Mouse (Mus musculus): Measurements from ENCODE around the gene Cd4. TPM values are rescaled to one million over a fixed set of nuclear protein-coding genes. Genes with fewer than 3 reads are reported as not detected.
A peak's percentile ranks its signal among the peaks of the same experiment; 100 is the strongest.

Gene Cd4
- total and polyA plus RNA-seq, 3 experiments, result not detected

DNA sequence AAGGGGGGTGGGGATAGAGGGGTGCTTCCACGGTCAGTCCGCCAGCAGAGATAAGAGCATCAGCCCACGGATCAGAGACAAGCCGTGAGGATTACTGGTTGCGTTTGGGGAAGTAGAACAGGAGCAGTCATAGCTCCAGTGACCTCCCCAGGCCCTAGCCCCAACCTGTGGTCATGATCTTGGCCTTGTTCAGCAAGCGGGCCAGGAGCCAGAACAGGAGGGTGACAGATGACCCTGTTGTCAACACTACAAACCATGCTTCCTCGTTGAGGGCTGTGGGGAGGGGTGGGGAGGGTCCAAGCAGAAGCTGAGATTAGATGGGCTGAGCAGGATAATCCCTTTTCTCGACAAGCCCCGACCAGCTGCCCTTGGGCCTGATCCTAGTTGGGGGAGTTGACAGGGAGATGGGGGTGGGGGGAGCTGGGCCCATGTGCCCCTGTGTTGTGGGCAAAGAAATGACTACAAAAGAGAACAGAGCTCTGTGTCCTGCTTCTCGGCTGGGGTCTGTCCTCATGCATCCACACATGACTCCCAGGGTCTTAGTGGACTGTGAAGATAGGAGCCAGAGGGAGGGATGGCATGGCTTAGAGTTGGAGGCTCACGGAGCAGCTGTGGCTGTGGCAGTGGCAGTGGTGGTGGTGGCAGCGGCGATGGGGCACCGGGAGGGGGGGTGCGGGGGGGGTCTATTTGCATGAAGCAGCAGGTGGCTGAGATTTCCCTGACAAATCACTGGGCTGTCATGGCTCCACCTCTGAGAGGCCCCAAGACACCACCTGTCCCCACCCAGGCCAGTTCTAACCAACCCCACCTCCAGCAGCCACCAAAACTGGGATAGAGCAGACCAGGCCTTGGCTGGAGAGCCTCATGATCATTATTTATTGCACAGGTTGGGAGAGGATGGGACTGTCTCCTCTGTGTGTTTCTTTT, 47.5 kb downstream of the Cd4 start, which contains the start of gene Gnb3:
Gene Gnb3, minus strand, starts transcription at position 35 of the 927 bp plus-strand sequence.
- Histone ChIP-seq H3K9me3 (replicated peaks; ENCODE audit: insufficient read depth, low read length) (no peaks in the 10 kb centered on the region), H3K27me3 (ENCODE audit: control insufficient read depth in 1 of 2, insufficient read depth in 2 of 2, low read length in 2 of 2) (no peaks in the 10 kb centered on the region), H3K4me3 (ENCODE audit: control insufficient read depth in 1 of 2, insufficient read depth in 1 of 2, low read depth in 2 of 2, low read length in 2 of 2) (no peak within 1 kb of the TSS), H3K9ac (ENCODE audit: control insufficient read depth, low read depth, low read length, poor library complexity, severe bottlenecking) (no peak within 1 kb of the TSS), H3K4me1 (ENCODE audit: control insufficient read depth in 1 of 2, insufficient read depth in 2 of 2, low read length in 2 of 2) (peaks cover 0 to 9% of the 10 kb centered on the region in 2 experiments; a peak in 3 of 4 replicates), H3K27ac (ENCODE audit: control insufficient read depth, low read depth, low read length) (no peak within 1 kb of the TSS), H3K79me2 (ENCODE audit: control insufficient read depth, insufficient read depth, low read length, poor library complexity) (no peaks in the 10 kb centered on the region), H3K36me3 (ENCODE audit: control insufficient read depth in 1 of 2, insufficient read depth in 2 of 2, low read length in 2 of 2) (no peaks in the 10 kb centered on the region)
- TF ChIP-seq POLR2AphosphoS5 (IDR thresholded peaks at IDR 0.05; ENCODE audit: borderline replicate concordance, low read depth, low read length) (no peak), CTCF (IDR thresholded peaks at IDR 0.05 in 2 of 3, conservative IDR thresholded peaks at IDR 0.05 in 1 of 3; ENCODE audit: control insufficient read depth in 1 of 3, insufficient read depth in 1 of 3, low read depth in 2 of 3, low read length in 3 of 3, poor library complexity in 1 of 3, severe bottlenecking in 1 of 3) (peak in 1 of 3 experiments; percentile 24; a peak in 1 of 6 replicates), GATA1 (IDR thresholded peaks at IDR 0.05; ENCODE audit: low read depth, low read length) (peak; percentile 42; the same call in 1 of the 2 replicates), BHLHE40 (IDR thresholded peaks at IDR 0.05; ENCODE audit: borderline replicate concordance, low read depth, low read length) (no peak), EP300 (IDR thresholded peaks at IDR 0.05; ENCODE audit: low read depth in 1 of 2, low read length in 2 of 2) (no peak)
- peak; percentile 43 for DNase-seq (ENCODE audit: low read depth, low spot score)

DNA sequence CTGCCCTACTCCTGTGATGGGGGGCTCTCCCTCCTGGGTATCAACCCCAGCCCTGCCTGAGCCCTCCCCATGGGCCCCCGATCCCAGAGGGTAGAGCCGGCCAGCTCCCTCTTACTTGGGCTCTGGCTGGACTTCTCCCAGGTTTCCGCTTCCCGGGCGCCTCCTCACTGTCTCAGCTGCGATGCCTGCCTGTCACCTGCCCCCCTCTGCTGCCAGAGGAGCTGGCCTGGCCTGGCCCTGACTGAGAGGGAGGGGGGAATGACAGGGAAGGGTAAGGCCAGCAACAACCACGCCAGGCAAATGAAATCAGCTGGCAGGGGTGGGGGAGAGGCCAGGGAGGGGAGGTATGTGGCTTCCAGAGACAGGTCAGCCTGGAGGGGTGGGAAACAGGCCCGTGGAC, 48.2 kb downstream of the Cd4 start:
- H3K9me3 ChIP-seq (replicated peaks; ENCODE audit: insufficient read depth, low read length), result no peaks in the 10 kb centered on the region
- H3K9ac ChIP-seq (ENCODE audit: control insufficient read depth, low read depth, low read length, poor library complexity, severe bottlenecking), result no peak overlapping the region
- no peaks in the 10 kb centered on the region for H3K27me3 ChIP-seq (ENCODE audit: control insufficient read depth in 1 of 2, insufficient read depth in 2 of 2, low read length in 2 of 2)
- no peaks in the 10 kb centered on the region for H3K36me3 ChIP-seq (ENCODE audit: control insufficient read depth in 1 of 2, insufficient read depth in 2 of 2, low read length in 2 of 2)
- H3K27ac ChIP-seq (ENCODE audit: control insufficient read depth, low read depth, low read length), result no peak overlapping the region
- H3K4me1 ChIP-seq (ENCODE audit: control insufficient read depth in 1 of 2, insufficient read depth in 2 of 2, low read length in 2 of 2), result peaks cover 0 to 9% of the 10 kb centered on the region in 2 experiments; a peak in 3 of 4 replicates
- TF ChIP-seq ETS1 (IDR thresholded peaks at IDR 0.05; ENCODE audit: low read depth, low read length) (no peak), MAZ (IDR thresholded peaks at IDR 0.05; ENCODE audit: low read depth, low read length) (no peak), UBTF (IDR thresholded peaks at IDR 0.05; ENCODE audit: borderline replicate concordance, insufficient read depth, low read depth, low read length) (no peak)
- DNase-seq (ENCODE audit: low read depth, low spot score), result no peak
- H3K79me2 ChIP-seq (ENCODE audit: control insufficient read depth, insufficient read depth, low read length, poor library complexity), result no peaks in the 10 kb centered on the region
- no peak overlapping the region for H3K4me3 ChIP-seq (ENCODE audit: control insufficient read depth in 1 of 2, insufficient read depth in 1 of 2, low read depth in 2 of 2, low read length in 2 of 2)

- H3K4me1 ChIP-seq (ENCODE audit: control insufficient read depth in 1 of 2, insufficient read depth in 2 of 2, low read length in 2 of 2), result peaks cover 0 to 9% of the 10 kb centered on the region in 2 experiments; a peak in 3 of 4 replicates
- no peak overlapping the region for H3K27ac ChIP-seq (ENCODE audit: control insufficient read depth, low read depth, low read length)
- no peak overlapping the region for H3K4me3 ChIP-seq (ENCODE audit: control insufficient read depth in 1 of 2, insufficient read depth in 1 of 2, low read depth in 2 of 2, low read length in 2 of 2)
- no peaks in the 10 kb centered on the region for H3K36me3 ChIP-seq (ENCODE audit: control insufficient read depth in 1 of 2, insufficient read depth in 2 of 2, low read length in 2 of 2)
- TF ChIP-seq ZNF384 (IDR thresholded peaks at IDR 0.05; ENCODE audit: low read depth, low read length), result no peak
- no peak for TF ChIP-seq MEF2A (IDR thresholded peaks at IDR 0.05; ENCODE audit: extremely low read depth, insufficient replicate concordance, low read depth, low read length, poor library complexity, severe bottlenecking)
- TF ChIP-seq MAFK (IDR thresholded peaks at IDR 0.05; ENCODE audit: borderline replicate concordance, low read depth, low read length), result no peak
- no peak for TF ChIP-seq UBTF (IDR thresholded peaks at IDR 0.05; ENCODE audit: borderline replicate concordance, insufficient read depth, low read depth, low read length)
- no peak for TF ChIP-seq SIN3A (IDR thresholded peaks at IDR 0.05; ENCODE audit: low read length)
- no peaks in the 10 kb centered on the region for H3K9me3 ChIP-seq (replicated peaks; ENCODE audit: insufficient read depth, low read length)
- no peaks in the 10 kb centered on the region for H3K27me3 ChIP-seq (ENCODE audit: control insufficient read depth in 1 of 2, insufficient read depth in 2 of 2, low read length in 2 of 2)
- DNase-seq (ENCODE audit: low read depth, low spot score), result no peak
- no peaks in the 10 kb centered on the region for H3K79me2 ChIP-seq (ENCODE audit: control insufficient read depth, insufficient read depth, low read length, poor library complexity)
- H3K9ac ChIP-seq (ENCODE audit: control insufficient read depth, low read depth, low read length, poor library complexity, severe bottlenecking), result no peak overlapping the region
Observed at GRCm38 (mm10) chr6:124836411-124836810, 51.6 kb downstream of the Cd4 start.

Data from MEL (cell line).